Mouse (Mus musculus): ENCODE results near the gene Robo4. TPM values are rescaled to one million over a fixed set of nuclear protein-coding genes. Genes with fewer than 3 reads are reported as not detected.

The Robo4 gene
- total and polyA plus RNA-seq, 3 experiments = 27.9 to 33.7 (median 31.8) TPM

DNA sequence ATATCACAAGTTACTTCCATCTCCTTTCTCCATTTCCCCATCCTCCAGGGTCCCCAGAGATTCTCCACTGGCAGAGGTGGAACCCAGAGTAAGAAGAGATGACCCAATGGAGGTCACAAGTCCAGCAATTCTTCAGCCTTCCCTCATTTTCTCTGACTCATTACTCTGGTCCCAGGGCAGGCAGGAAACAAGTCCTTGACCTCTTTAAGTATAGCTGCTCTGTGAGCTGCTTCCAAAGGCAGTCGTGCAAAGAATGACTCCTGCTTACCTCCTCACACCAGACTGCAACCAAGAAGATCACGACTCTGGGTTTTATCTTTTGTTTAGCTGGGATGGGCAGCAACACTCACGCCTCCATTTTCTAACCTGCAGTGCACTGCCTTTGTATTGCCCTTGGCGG, 33.9 kb downstream of the Robo4 start:
- Histone ChIP-seq H3K36me3 (ENCODE audit: control insufficient read depth, insufficient read depth, low read length) (no peaks in the 10 kb centered on the region), H3K4me3 (no peak overlapping the region), H3K9ac (ENCODE audit: low read depth, low read length) (no peak overlapping the region), H3K27ac (no peak overlapping the region), H3K79me2 (replicated peaks; ENCODE audit: control insufficient read depth, insufficient read depth, low read length) (no peaks in the 10 kb centered on the region), H3K27me3 (ENCODE audit: control insufficient read depth, insufficient read depth, low read length) (peaks cover 6% of the 10 kb centered on the region; the same call in 1 of the 2 replicates), H3K4me1 (ENCODE audit: control insufficient read depth, insufficient read depth, low read length) (no peaks in the 10 kb centered on the region)
- 28% methylated on average over 4 of the region's 4 CpGs for WGBS
- DNase-seq = no peak
- no peak for TF ChIP-seq POLR2A (IDR thresholded peaks at IDR 0.05; ENCODE audit: insufficient read depth, low read depth, low read length)
- TF ChIP-seq CTCF (IDR thresholded peaks at IDR 0.05) = no peak
- TF ChIP-seq EP300 (IDR thresholded peaks at IDR 0.05; ENCODE audit: insufficient read depth, low read depth, low read length) = no peak
- intact Hi-C loops (cut with DNase I) = no loop called here

GRCm38 (mm10) chr9:37437772-37438735, 36.4 kb downstream of the Robo4 start:
- Histone ChIP-seq H3K9ac (ENCODE audit: low read depth, low read length) (no peak overlapping the region), H3K27ac (no peak overlapping the region), H3K27me3 (ENCODE audit: control insufficient read depth, insufficient read depth, low read length) (peaks cover 6% of the 10 kb centered on the region; the same call in 1 of the 2 replicates), H3K79me2 (replicated peaks; ENCODE audit: control insufficient read depth, insufficient read depth, low read length) (no peaks in the 10 kb centered on the region), H3K4me3 (no peak overlapping the region), H3K4me1 (ENCODE audit: control insufficient read depth, insufficient read depth, low read length) (no peaks in the 10 kb centered on the region), H3K36me3 (ENCODE audit: control insufficient read depth, insufficient read depth, low read length) (no peaks in the 10 kb centered on the region)
- TF ChIP-seq CTCF (IDR thresholded peaks at IDR 0.05) (no peak), POLR2A (IDR thresholded peaks at IDR 0.05; ENCODE audit: insufficient read depth, low read depth, low read length) (no peak), EP300 (IDR thresholded peaks at IDR 0.05; ENCODE audit: insufficient read depth, low read depth, low read length) (no peak)
- DNase-seq = no peak
- intact Hi-C loops (cut with DNase I) = no loop called here
- WGBS = 30% methylated on average over 3 of the region's 3 CpGs

GRCm38 (mm10) chr9:37452401-37452800, 50.7 kb downstream of the Robo4 start:
- no peak overlapping the region for H3K9ac ChIP-seq (ENCODE audit: low read depth, low read length)
- H3K27ac ChIP-seq = no peak overlapping the region
- DNase-seq = no peak
- no peaks in the 10 kb centered on the region for H3K79me2 ChIP-seq (replicated peaks; ENCODE audit: control insufficient read depth, insufficient read depth, low read length)
- peaks cover 2% of the 10 kb centered on the region for H3K4me1 ChIP-seq (ENCODE audit: control insufficient read depth, insufficient read depth, low read length)
- no peaks in the 10 kb centered on the region for H3K36me3 ChIP-seq (ENCODE audit: control insufficient read depth, insufficient read depth, low read length)
- no peak for TF ChIP-seq EP300 (IDR thresholded peaks at IDR 0.05; ENCODE audit: insufficient read depth, low read depth, low read length)
- TF ChIP-seq CTCF (IDR thresholded peaks at IDR 0.05) = no peak
- no peak for TF ChIP-seq POLR2A (IDR thresholded peaks at IDR 0.05; ENCODE audit: insufficient read depth, low read depth, low read length)
- intact Hi-C loops (cut with DNase I) = no loop called here
- H3K4me3 ChIP-seq = no peak overlapping the region
- H3K27me3 ChIP-seq (ENCODE audit: control insufficient read depth, insufficient read depth, low read length) = peaks cover 11% of the 10 kb centered on the region
- 4% methylated on average over 5 of the region's 5 CpGs for WGBS

GRCm38 (mm10) chr9:37453328-37453727, 51.6 kb downstream of the Robo4 start:
- Histone ChIP-seq H3K79me2 (replicated peaks; ENCODE audit: control insufficient read depth, insufficient read depth, low read length) (no peaks in the 10 kb centered on the region), H3K4me3 (no peak overlapping the region), H3K36me3 (ENCODE audit: control insufficient read depth, insufficient read depth, low read length) (no peaks in the 10 kb centered on the region), H3K9ac (ENCODE audit: low read depth, low read length) (no peak overlapping the region), H3K27me3 (ENCODE audit: control insufficient read depth, insufficient read depth, low read length) (peaks cover 11% of the 10 kb centered on the region), H3K27ac (no peak overlapping the region), H3K4me1 (ENCODE audit: control insufficient read depth, insufficient read depth, low read length) (peaks cover 2% of the 10 kb centered on the region)
- DNase-seq = no peak
- intact Hi-C loops (cut with DNase I) = no loop called here
- 53% methylated on average over 4 of the region's 4 CpGs for WGBS
- no peak for TF ChIP-seq POLR2A (IDR thresholded peaks at IDR 0.05; ENCODE audit: insufficient read depth, low read depth, low read length)
- TF ChIP-seq EP300 (IDR thresholded peaks at IDR 0.05; ENCODE audit: insufficient read depth, low read depth, low read length) = no peak
- TF ChIP-seq CTCF (IDR thresholded peaks at IDR 0.05) = no peak

DNA sequence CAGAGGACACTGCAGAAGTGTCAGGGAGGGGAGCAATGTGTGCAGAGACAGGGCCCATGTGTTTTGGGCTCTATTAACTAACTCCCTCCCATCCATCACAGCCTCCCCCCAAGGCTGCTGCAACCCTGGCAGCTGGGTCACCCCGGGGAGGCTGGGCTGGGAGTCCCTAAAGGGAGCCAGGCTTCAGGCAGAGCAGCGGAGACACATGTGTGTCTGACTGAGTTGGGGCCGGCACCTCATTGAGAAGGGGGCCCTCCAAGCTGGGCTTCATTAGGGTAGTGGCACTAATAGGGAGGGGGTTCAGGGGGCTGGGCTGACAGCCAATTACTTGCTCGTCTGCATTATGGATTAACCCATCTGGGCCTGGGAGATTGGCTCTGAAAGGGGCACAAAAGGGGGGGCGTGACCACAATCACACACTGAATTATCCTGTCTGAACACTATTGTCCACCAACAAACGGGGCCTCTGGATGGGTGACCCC, 52.4 kb downstream of the Robo4 start:
- Histone ChIP-seq H3K4me3 (no peak overlapping the region), H3K36me3 (ENCODE audit: control insufficient read depth, insufficient read depth, low read length) (no peaks in the 10 kb centered on the region), H3K27ac (no peak overlapping the region), H3K9ac (ENCODE audit: low read depth, low read length) (no peak overlapping the region), H3K4me1 (ENCODE audit: control insufficient read depth, insufficient read depth, low read length) (peaks cover 2% of the 10 kb centered on the region), H3K27me3 (ENCODE audit: control insufficient read depth, insufficient read depth, low read length) (peaks cover 11% of the 10 kb centered on the region), H3K79me2 (replicated peaks; ENCODE audit: control insufficient read depth, insufficient read depth, low read length) (no peaks in the 10 kb centered on the region)
- 42% methylated on average over 6 of the region's 6 CpGs for WGBS
- intact Hi-C loops (cut with DNase I) = no loop called here
- DNase-seq = no peak
- TF ChIP-seq EP300 (IDR thresholded peaks at IDR 0.05; ENCODE audit: insufficient read depth, low read depth, low read length) = no peak
- no peak for TF ChIP-seq CTCF (IDR thresholded peaks at IDR 0.05)
- TF ChIP-seq POLR2A (IDR thresholded peaks at IDR 0.05; ENCODE audit: insufficient read depth, low read depth, low read length) = no peak

DNA sequence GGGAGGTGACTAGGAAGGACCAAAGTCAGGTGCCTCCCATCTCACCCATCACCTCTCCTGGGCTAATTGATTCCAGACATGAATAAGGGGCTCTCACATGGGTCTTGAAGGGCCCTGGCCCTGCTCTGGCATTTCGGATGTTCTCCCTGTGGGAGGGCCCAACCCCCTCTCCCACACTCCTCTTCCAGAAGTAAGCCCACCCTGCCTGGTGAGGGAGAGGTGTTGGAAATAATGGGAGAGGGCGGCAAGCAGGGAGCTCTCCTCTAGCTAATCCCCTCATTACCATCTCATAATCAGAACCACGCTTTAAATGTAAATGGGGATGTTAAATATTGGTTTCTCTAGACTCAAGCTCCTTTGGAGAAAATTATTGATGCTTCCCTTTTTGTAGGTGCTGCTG, 53.3 kb downstream of the Robo4 start:
- no peak for DNase-seq
- Histone ChIP-seq H3K9ac (ENCODE audit: low read depth, low read length) (no peak overlapping the region), H3K27me3 (ENCODE audit: control insufficient read depth, insufficient read depth, low read length) (peaks cover 12% of the 10 kb centered on the region), H3K27ac (no peak overlapping the region), H3K79me2 (replicated peaks; ENCODE audit: control insufficient read depth, insufficient read depth, low read length) (no peaks in the 10 kb centered on the region), H3K4me3 (no peak overlapping the region), H3K4me1 (ENCODE audit: control insufficient read depth, insufficient read depth, low read length) (peaks cover 2% of the 10 kb centered on the region), H3K36me3 (ENCODE audit: control insufficient read depth, insufficient read depth, low read length) (no peaks in the 10 kb centered on the region)
- WGBS = 58% methylated on average over 3 of the region's 3 CpGs
- TF ChIP-seq CTCF (IDR thresholded peaks at IDR 0.05) = no peak
- intact Hi-C loops (cut with DNase I) = no loop called here

Measured in heart, adult 2 months (tissue).